ENCODE assay signal across 8 mouse cellular contexts in genomic region chr2:49451637-49452211, GRCm38 (mm10). TPM values are rescaled to one million over a fixed set of nuclear protein-coding genes. Genes with fewer than 3 reads are reported as not detected.
A peak's percentile ranks its signal among the peaks of the same experiment; 100 is the strongest.
DNase-seq lines count a peak whose midpoint lies in the region; ATAC-seq lines count a peak whose summit lies in the region.

No protein-coding gene starts in this region.

- ATAC-seq in megakaryocyte progenitor cell, adult 5-6 weeks (replicated peaks; ENCODE audit: poor library complexity), result peak; percentile 77

- DNase-seq in adrenal gland, adult (ENCODE audit: inconsistent age in 2 of 2, low spot score in 1 of 2), result peak; percentile 94 to 99
- DNase-seq in embryo, embryonic 10 days (ENCODE audit: low spot score), result peak; percentile 94
- peak; percentile 95 for DNase-seq in gastrocnemius, postnatal 10 days
- DNase-seq in induced T-regulatory cell, adult 2 months (ENCODE audit: low read depth), result peak; percentile 95
- DNase-seq in left cerebral cortex, adult 9 months (ENCODE audit: low spot score in 2 of 2), result peak; percentile 78 to 95
- peak; percentile 90 to 93 for DNase-seq in right cerebral cortex, postnatal 36 days (ENCODE audit: low spot score in 2 of 2)
- DNase-seq in yolk sac, embryonic 10.5 days (ENCODE audit: low spot score), result peak; percentile 94

RNA-seq across cellular contexts. Expression of gene Epc2, which starts 0.4 kb away (rescaled TPM):
- total RNA-seq in gastrocnemius, postnatal 10 days (2021), result 10 to 100 TPM; 17.2 to 17.5 TPM
- 30.5 and 34.0 TPM in 2 replicates for total RNA-seq in megakaryocyte progenitor cell, adult 5-6 weeks (2015)
- 29.5 and 40.2 TPM in 2 replicates for total RNA-seq in megakaryocyte progenitor cell, adult 5-6 weeks (2017)

Comparison
In these comparisons a context has a peak if more than half of its experiments do, and no peak if none do; other contexts are left out.
1. Peak in every context shown above with its lines: DNase-seq and ATAC-seq.